Mouse (Mus musculus) midbrain, embryonic 15.5 days (tissue): ENCODE results near the gene Edn1. TPM values are rescaled to one million over a fixed set of nuclear protein-coding genes. Genes with fewer than 3 reads are reported as not detected.

Experiments
- ATAC-seq: fragments of 200-750 bp; cut with Nextera tagmentation; replicated peaks from 2 replicates; pipeline ENCODE4 v1.8.0; 2017; ENCODE audit warnings: moderate TSS enrichment
- H3K27ac ChIP-seq: fragments of 300-500 bp; sonication (generic); 2 replicates; pipeline ENCODE4 v1.5.1; 2015; ENCODE audit warnings: mild to moderate bottlenecking, inconsistent platforms
- H3K27me3 ChIP-seq: fragments of 300-500 bp; sonication (generic); replicated peaks from 2 replicates; pipeline ENCODE4 v1.6.1; 2015; ENCODE audit warnings: inconsistent platforms
- H3K36me3 ChIP-seq: fragments of 300-500 bp; sonication (generic); replicated peaks from 2 replicates; pipeline ENCODE4 v1.6.1; 2015; ENCODE audit warnings: inconsistent platforms
- H3K4me1 ChIP-seq: fragments of 300-500 bp; sonication (generic); 2 replicates; pipeline ENCODE4 v1.6.1; 2015; ENCODE audit warnings: inconsistent platforms
- H3K4me2 ChIP-seq: fragments of 300-500 bp; sonication (generic); 2 replicates; pipeline ENCODE4 v1.6.1; 2015; ENCODE audit warnings: inconsistent platforms, mild to moderate bottlenecking, moderate library complexity
- H3K4me3 ChIP-seq: fragments of 300-500 bp; sonication (generic); 2 replicates; pipeline ENCODE4 v1.5.1; 2015; ENCODE audit warnings: mild to moderate bottlenecking, inconsistent platforms
- H3K9ac ChIP-seq: fragments of 300-500 bp; sonication (generic); 2 replicates; pipeline ENCODE4 v1.6.1; 2015; ENCODE audit warnings: mild to moderate bottlenecking, inconsistent platforms
- H3K9me3 ChIP-seq: fragments of 300-500 bp; sonication (generic); 2 replicates; pipeline ENCODE4 v1.6.1; 2016; ENCODE audit warnings: inconsistent platforms
- WGBS: fragments of 180-500 bp; shearing (Covaris S2); methylation state at CpG from one replicate; pipeline ENCODE4 v1.1.7; 2015; ENCODE audit warnings: mixed read lengths; 5-methylcytosine and 5-hydroxymethylcytosine counted together
- polyA plus RNA-seq: library from polyadenylated mRNA; unstranded; fragments of >200 nt; fragmentation: Nextera tagmentation; extraction: Ambion mirVana; gene quantifications from 2 replicates; pipeline ENCODE4 v1.2.1, GENCODE M21; 2015

Gene Edn1
- polyA plus RNA-seq: 2.3 and 2.7 TPM in 2 replicates

- Histone ChIP-seq H3K4me2 (peak within 1 kb of the TSS; percentile 80), H3K4me3 (peak within 1 kb of the TSS; percentile 40), H3K36me3 (no peaks in the 10 kb centered on the region), H3K27me3 (peaks cover 23% of the 10 kb centered on the region; the same call in 1 of the 2 replicates), H3K9ac (peak within 1 kb of the TSS; percentile 32), H3K9me3 (no peaks in the 10 kb centered on the region), H3K4me1 (peaks cover 27% of the 10 kb centered on the region), H3K27ac (no peak within 1 kb of the TSS)
- under 1% methylated on average over 26 of the region's 26 CpGs for WGBS
- peak; percentile 64 for ATAC-seq
Measured at GRCm38 (mm10) chr13:42301161-42301721, at the start of gene Edn1. TSS of gene Edn1 (plus strand) at chr13:42301476.

- Histone ChIP-seq H3K27ac (no peak overlapping the region), H3K9ac (no peak overlapping the region), H3K27me3 (no peaks in the 10 kb centered on the region), H3K9me3 (no peaks in the 10 kb centered on the region), H3K4me1 (no peaks in the 10 kb centered on the region), H3K36me3 (no peaks in the 10 kb centered on the region), H3K4me2 (no peak overlapping the region), H3K4me3 (no peak overlapping the region)
- WGBS: 89% methylated on average over 5 of the region's 5 CpGs
- no peak for ATAC-seq
Measured at GRCm38 (mm10) chr13:42253821-42254220, 47.5 kb upstream of the Edn1 start.

- 92% methylated on average over 1 of the region's 1 CpGs for WGBS
- Histone ChIP-seq H3K4me1 (no peaks in the 10 kb centered on the region), H3K36me3 (no peaks in the 10 kb centered on the region), H3K4me3 (no peak overlapping the region), H3K9me3 (no peaks in the 10 kb centered on the region), H3K4me2 (no peak overlapping the region), H3K27ac (no peak overlapping the region), H3K9ac (no peak overlapping the region), H3K27me3 (no peaks in the 10 kb centered on the region)
- no peak for ATAC-seq
Measured at GRCm38 (mm10) chr13:42255105-42255504, 46.2 kb upstream of the Edn1 start.

- no peaks in the 10 kb centered on the region for H3K36me3 ChIP-seq
- H3K27ac ChIP-seq: no peak overlapping the region
- no peaks in the 10 kb centered on the region for H3K27me3 ChIP-seq
- H3K9ac ChIP-seq: no peak overlapping the region
- no peaks in the 10 kb centered on the region for H3K9me3 ChIP-seq
- whole genome bisulfite sequencing: 91% methylated on average over 5 of the region's 5 CpGs
- no peaks in the 10 kb centered on the region for H3K4me1 ChIP-seq
- no peak for ATAC-seq
- no peak overlapping the region for H3K4me3 ChIP-seq
- H3K4me2 ChIP-seq: no peak overlapping the region
Measured at GRCm38 (mm10) chr13:42258422-42258821, 42.9 kb upstream of the Edn1 start.

GRCm38 (mm10) chr13:42260667-42261066, 40.6 kb upstream of the Edn1 start:
- 91% methylated on average over 6 of the region's 6 CpGs for WGBS
- Histone ChIP-seq H3K9ac (no peak overlapping the region), H3K27me3 (no peaks in the 10 kb centered on the region), H3K36me3 (no peaks in the 10 kb centered on the region), H3K4me3 (no peak overlapping the region), H3K4me1 (no peaks in the 10 kb centered on the region), H3K27ac (no peak overlapping the region), H3K4me2 (no peak overlapping the region), H3K9me3 (no peaks in the 10 kb centered on the region)
- no peak for ATAC-seq

- Histone ChIP-seq H3K9me3 (no peaks in the 10 kb centered on the region), H3K27me3 (no peaks in the 10 kb centered on the region), H3K4me3 (no peak overlapping the region), H3K4me1 (no peaks in the 10 kb centered on the region), H3K9ac (no peak overlapping the region), H3K36me3 (no peaks in the 10 kb centered on the region), H3K4me2 (no peak overlapping the region), H3K27ac (no peak overlapping the region)
- WGBS: 57% methylated on average over 9 of the region's 9 CpGs
- no peak for ATAC-seq
Measured at GRCm38 (mm10) chr13:42270051-42270450, 31.2 kb upstream of the Edn1 start.

- Histone ChIP-seq H3K36me3 (no peaks in the 10 kb centered on the region), H3K27ac (no peak overlapping the region), H3K4me3 (no peak overlapping the region), H3K9ac (no peak overlapping the region), H3K27me3 (no peaks in the 10 kb centered on the region), H3K9me3 (no peaks in the 10 kb centered on the region), H3K4me2 (no peak overlapping the region), H3K4me1 (no peaks in the 10 kb centered on the region)
- ATAC-seq: no peak
- 88% methylated on average over 9 of the region's 9 CpGs for WGBS
Measured at GRCm38 (mm10) chr13:42276774-42277454, 24.4 kb upstream of the Edn1 start.

GRCm38 (mm10) chr13:42277751-42278150, 23.5 kb upstream of the Edn1 start:
- Histone ChIP-seq H3K9ac (no peak overlapping the region), H3K4me1 (no peaks in the 10 kb centered on the region), H3K36me3 (no peaks in the 10 kb centered on the region), H3K9me3 (no peaks in the 10 kb centered on the region), H3K27ac (no peak overlapping the region), H3K4me3 (no peak overlapping the region), H3K27me3 (no peaks in the 10 kb centered on the region), H3K4me2 (no peak overlapping the region)
- 95% methylated on average over 2 of the region's 2 CpGs for WGBS
- no peak for ATAC-seq

- no peak overlapping the region for H3K4me3 ChIP-seq
- no peak for ATAC-seq
- H3K36me3 ChIP-seq: no peaks in the 10 kb centered on the region
- H3K9me3 ChIP-seq: no peaks in the 10 kb centered on the region
- no peaks in the 10 kb centered on the region for H3K27me3 ChIP-seq
- H3K9ac ChIP-seq: no peak overlapping the region
- H3K4me1 ChIP-seq: no peaks in the 10 kb centered on the region
- H3K4me2 ChIP-seq: no peak overlapping the region
- WGBS: 90% methylated on average over 3 of the region's 3 CpGs
- no peak overlapping the region for H3K27ac ChIP-seq
Measured at GRCm38 (mm10) chr13:42285896-42286295, 15.4 kb upstream of the Edn1 start.

GRCm38 (mm10) chr13:42286768-42287167, 14.5 kb upstream of the Edn1 start:
- no peak overlapping the region for H3K27ac ChIP-seq
- H3K4me2 ChIP-seq: no peak overlapping the region
- no peaks in the 10 kb centered on the region for H3K27me3 ChIP-seq
- H3K36me3 ChIP-seq: no peaks in the 10 kb centered on the region
- no peaks in the 10 kb centered on the region for H3K4me1 ChIP-seq
- no peaks in the 10 kb centered on the region for H3K9me3 ChIP-seq
- H3K9ac ChIP-seq: no peak overlapping the region
- ATAC-seq: no peak
- WGBS: 85% methylated on average over 4 of the region's 4 CpGs
- H3K4me3 ChIP-seq: no peak overlapping the region

- no peaks in the 10 kb centered on the region for H3K4me1 ChIP-seq
- H3K9ac ChIP-seq: no peak overlapping the region
- 85% methylated on average over 5 of the region's 5 CpGs for WGBS
- H3K4me3 ChIP-seq: no peak overlapping the region
- no peaks in the 10 kb centered on the region for H3K36me3 ChIP-seq
- no peak overlapping the region for H3K4me2 ChIP-seq
- H3K27me3 ChIP-seq: no peaks in the 10 kb centered on the region
- H3K9me3 ChIP-seq: no peaks in the 10 kb centered on the region
- ATAC-seq: no peak
- H3K27ac ChIP-seq: no peak overlapping the region
Measured at GRCm38 (mm10) chr13:42292593-42292992, 8.7 kb upstream of the Edn1 start.

GRCm38 (mm10) chr13:42298302-42298701, 3.0 kb upstream of the Edn1 start:
- H3K9ac ChIP-seq: no peak overlapping the region
- no peak for ATAC-seq
- H3K36me3 ChIP-seq: no peaks in the 10 kb centered on the region
- no peak overlapping the region for H3K4me3 ChIP-seq
- 74% methylated on average over 8 of the region's 8 CpGs for WGBS
- no peak overlapping the region for H3K27ac ChIP-seq
- H3K4me1 ChIP-seq: peaks cover 27% of the 10 kb centered on the region
- H3K4me2 ChIP-seq: no peak overlapping the region
- no peaks in the 10 kb centered on the region for H3K9me3 ChIP-seq
- peaks cover 6% of the 10 kb centered on the region; the same call in 1 of the 2 replicates for H3K27me3 ChIP-seq

- H3K9ac ChIP-seq: no peak overlapping the region
- ATAC-seq: no peak
- H3K27me3 ChIP-seq: peaks cover 10% of the 10 kb centered on the region; the same call in 1 of the 2 replicates
- peaks cover 27% of the 10 kb centered on the region for H3K4me1 ChIP-seq
- H3K9me3 ChIP-seq: no peaks in the 10 kb centered on the region
- no peak overlapping the region for H3K27ac ChIP-seq
- H3K36me3 ChIP-seq: no peaks in the 10 kb centered on the region
- H3K4me3 ChIP-seq: no peak overlapping the region
- H3K4me2 ChIP-seq: no peak overlapping the region
Measured at GRCm38 (mm10) chr13:42298766-42299165, 2.5 kb upstream of the Edn1 start.
